Mouse (Mus musculus) monocyte, adult 5-6 weeks (primary cell): Measurements from ENCODE around the gene Yap1. TPM values are rescaled to one million over a fixed set of nuclear protein-coding genes. Genes with fewer than 3 reads are reported as not detected.

Experiments used
- total RNA-seq: library from RNA; stranded (forward); fragments of 200-1000, 200-491, 200-594 nt; gene quantifications from 3 replicates; pipeline ENCODE4 v1.2.3, GENCODE M21; 2017

Gene Yap1
- total RNA-seq, 1 experiment from 2014 or later, result 2.3 TPM

Other genes starting within 250 kb of the Yap1 start
- 179 to 196 TPM (median 187 TPM) in 3 replicates for gene Tmem123, start 240.6 kb downstream of the Yap1 start, total RNA-seq
- gene Birc2, start 167.5 kb downstream of the Yap1 start, total RNA-seq, result 79.5 to 117 TPM (median 103 TPM) in 3 replicates
- gene Birc3, start 131.4 kb downstream of the Yap1 start, total RNA-seq, result 352 to 549 TPM (median 444 TPM) in 3 replicates
- gene Cfap300, start 38.2 kb upstream of the Yap1 start, total RNA-seq, result not detected in 3 replicates
- 0.11 TPM in 1 of 3 replicates, not detected in the others for gene Cep126, start 129.7 kb upstream of the Yap1 start, total RNA-seq